Mouse (Mus musculus) embryo, embryonic 10 days (tissue): ENCODE data around the gene Klhl3.
A peak's percentile ranks its signal among the peaks of the same experiment; 100 is the strongest.

ENCODE experiments used
- DNase-seq: peaks from one replicate; pipeline ENCODE4 v3.0.0-alpha.2; 2015; ENCODE audit warnings: low spot score

Klhl3 gene

GRCm38 (mm10) chr13:58124989-58125388, 11.6 kb upstream of the Klhl3 start:
- no peak for DNase-seq

- DNase-seq, result no peak
Observed at GRCm38 (mm10) chr13:58124278-58124677, 10.9 kb upstream of the Klhl3 start.

- DNase-seq, result no peak
Observed at GRCm38 (mm10) chr13:58123381-58123780, 10.0 kb upstream of the Klhl3 start.

- no peak for DNase-seq
Observed at GRCm38 (mm10) chr13:58122786-58123297, 9.4 kb upstream of the Klhl3 start.

- DNase-seq, result peak; percentile 57
Observed at GRCm38 (mm10) chr13:58117318-58118017, 4.1 kb upstream of the Klhl3 start.

- no peak for DNase-seq
Observed at GRCm38 (mm10) chr13:58116801-58117200, 3.4 kb upstream of the Klhl3 start.

- DNase-seq, result no peak
Observed at GRCm38 (mm10) chr13:58115227-58115626, 1.8 kb upstream of the Klhl3 start.

- DNase-seq, result no peak
Observed at GRCm38 (mm10) chr13:58112601-58113041, 771 bp downstream of the Klhl3 start.

GRCm38 (mm10) chr13:58112191-58112590, 1.2 kb downstream of the Klhl3 start:
- DNase-seq, result no peak

- no peak for DNase-seq
Observed at GRCm38 (mm10) chr13:58111306-58111705, 2.1 kb downstream of the Klhl3 start.

- DNase-seq, result peak; percentile 65
Observed at GRCm38 (mm10) chr13:58090643-58091042, 22.7 kb downstream of the Klhl3 start.

GRCm38 (mm10) chr13:58084396-58084795, 29.0 kb downstream of the Klhl3 start:
- DNase-seq, result no peak

GRCm38 (mm10) chr13:58083521-58083920, 29.9 kb downstream of the Klhl3 start:
- no peak for DNase-seq

GRCm38 (mm10) chr13:58083048-58083447, 30.3 kb downstream of the Klhl3 start:
- no peak for DNase-seq

GRCm38 (mm10) chr13:58078361-58078760, 35.0 kb downstream of the Klhl3 start:
- no peak for DNase-seq

- DNase-seq, result no peak
Observed at GRCm38 (mm10) chr13:58074881-58075280, 38.5 kb downstream of the Klhl3 start.

GRCm38 (mm10) chr13:58074466-58074865, 38.9 kb downstream of the Klhl3 start:
- DNase-seq, result no peak

- no peak for DNase-seq
Observed at GRCm38 (mm10) chr13:58073254-58073882, 40.0 kb downstream of the Klhl3 start.

- no peak for DNase-seq
Observed at GRCm38 (mm10) chr13:58071209-58071608, 42.2 kb downstream of the Klhl3 start.

- DNase-seq, result no peak
Observed at GRCm38 (mm10) chr13:58070504-58070903, 42.9 kb downstream of the Klhl3 start.

GRCm38 (mm10) chr13:58068421-58069209, 44.8 kb downstream of the Klhl3 start:
- DNase-seq, result no peak

GRCm38 (mm10) chr13:58067540-58068103, 45.8 kb downstream of the Klhl3 start:
- DNase-seq, result peak; percentile 88
